Mouse (Mus musculus) lung, adult 2 months (tissue): ENCODE measurements around the gene Pgp.

ENCODE experiments used
- CTCF ChIP-seq: fragments of 200-500 bp; IDR thresholded peaks from 2 replicates; pipeline ENCODE4 v1.5.1; 2011; ENCODE audit warnings: mild to moderate bottlenecking, low read length, control low read depth; ENCODE audit not compliant: insufficient read depth
- POLR2A ChIP-seq: fragments of 200-500 bp; IDR thresholded peaks from 2 replicates; pipeline ENCODE4 v1.6.1; 2011; ENCODE audit warnings: low read depth, mild to moderate bottlenecking, control low read depth, low read length, borderline replicate concordance; ENCODE audit errors: extremely low read depth

DNA sequence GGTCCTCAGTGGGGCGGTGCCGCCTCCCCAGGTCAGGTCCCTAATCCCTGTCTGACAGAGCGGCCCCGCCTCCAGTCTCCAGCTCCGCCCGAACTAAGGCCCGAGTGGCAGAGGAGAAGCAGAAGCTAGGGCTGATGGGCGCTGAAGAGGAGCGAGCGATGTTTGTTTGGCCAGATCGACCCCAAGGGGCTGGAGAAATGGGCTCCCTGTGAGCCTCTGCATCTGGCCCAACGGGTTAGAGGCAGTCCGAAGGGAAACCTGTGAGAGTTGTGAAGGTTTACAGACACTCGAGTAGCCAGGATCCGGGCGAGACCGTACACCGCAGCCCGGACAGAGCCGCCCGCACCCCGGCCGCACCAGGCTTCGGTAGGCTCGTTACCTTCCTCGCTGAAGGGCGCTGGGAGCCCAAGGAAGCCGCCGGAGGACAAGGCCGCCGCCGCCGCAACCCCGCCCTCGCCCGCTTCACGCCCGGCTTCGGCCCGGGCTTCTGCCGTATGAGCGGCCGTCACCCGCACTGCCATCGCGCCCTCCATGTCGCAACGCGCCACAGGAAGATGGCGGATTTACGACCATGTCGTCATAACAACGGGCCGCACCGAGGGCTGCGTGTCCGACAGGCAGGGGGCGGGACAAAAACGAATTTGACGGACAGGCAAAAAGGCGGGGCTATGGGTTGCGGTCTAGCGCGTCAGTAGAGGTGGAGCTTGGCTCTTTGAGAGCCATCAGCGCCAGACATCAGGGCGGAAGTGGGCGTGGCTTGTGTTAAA, 15.3 kb upstream of the Pgp start:
- TF ChIP-seq CTCF (no peak), POLR2A (peak; percentile 90; the same call in 1 of the 2 replicates)
